Mouse (Mus musculus) forebrain, embryonic 11.5 days (tissue): ENCODE measurements at regions not wholly inside any gene's neighbourhood (a gene's known extent, or its start where the extent isn't known, plus 50 kb on each side); places are given as distances from the start of the nearest gene placed in this dataset.

Experiments used
- ATAC-seq: fragments of 200-750 bp; cut with Nextera tagmentation; replicated peaks from 2 replicates; pipeline ENCODE4 v1.8.0; 2017; ENCODE audit warnings: moderate TSS enrichment; ENCODE audit not compliant: low FRiP score
- DNase-seq: peaks from one replicate; pipeline ENCODE4 v3.0.0-alpha.2; 2017; ENCODE audit warnings: low spot score
- H3K27ac ChIP-seq: fragments of 300-500 bp; sonication (generic); 2 replicates; pipeline ENCODE4 v1.5.1; 2014; ENCODE audit warnings: low read depth, low read length
- H3K27me3 ChIP-seq: fragments of 300-500 bp; sonication (generic); 2 replicates; pipeline ENCODE4 v1.6.1; 2014; ENCODE audit warnings: mild to moderate bottlenecking, low read length, mixed read lengths; ENCODE audit not compliant: control insufficient read depth, insufficient read depth
- H3K36me3 ChIP-seq: fragments of 300-500 bp; sonication (generic); 2 replicates; pipeline ENCODE4 v1.6.1; 2014; ENCODE audit warnings: mild to moderate bottlenecking, low read length, moderate library complexity, mixed read lengths; ENCODE audit not compliant: control insufficient read depth, insufficient read depth
- H3K4me1 ChIP-seq: fragments of 300-500 bp; sonication (generic); replicated peaks from 2 replicates; pipeline ENCODE4 v1.6.1; 2014; ENCODE audit warnings: low read length, mixed read lengths; ENCODE audit not compliant: control insufficient read depth, insufficient read depth
- H3K4me2 ChIP-seq: fragments of 300-500 bp; sonication (generic); 2 replicates; pipeline ENCODE4 v1.6.1; 2014; ENCODE audit warnings: low read depth, mild to moderate bottlenecking, low read length, moderate library complexity, mixed read lengths; ENCODE audit not compliant: severe bottlenecking
- H3K4me3 ChIP-seq: fragments of 300-500 bp; sonication (generic); 2 replicates; pipeline ENCODE4 v1.5.1; 2014; ENCODE audit warnings: low read depth, low read length
- H3K9ac ChIP-seq: fragments of 300-500 bp; sonication (generic); 2 replicates; pipeline ENCODE4 v1.6.1; 2014; ENCODE audit warnings: low read length
- H3K9me3 ChIP-seq: fragments of 300-500 bp; sonication (generic); 2 replicates; pipeline ENCODE4 v1.6.1; 2016; ENCODE audit warnings: low read length, mixed read lengths; ENCODE audit not compliant: control insufficient read depth
- WGBS: fragments of 180-500 bp; shearing (Covaris S2); extraction: QIAGEN DNeasy Blood & Tissue Kit; methylation state at CpG from one replicate; pipeline ENCODE4 v1.1.7; 2014; 5-methylcytosine and 5-hydroxymethylcytosine counted together

DNA sequence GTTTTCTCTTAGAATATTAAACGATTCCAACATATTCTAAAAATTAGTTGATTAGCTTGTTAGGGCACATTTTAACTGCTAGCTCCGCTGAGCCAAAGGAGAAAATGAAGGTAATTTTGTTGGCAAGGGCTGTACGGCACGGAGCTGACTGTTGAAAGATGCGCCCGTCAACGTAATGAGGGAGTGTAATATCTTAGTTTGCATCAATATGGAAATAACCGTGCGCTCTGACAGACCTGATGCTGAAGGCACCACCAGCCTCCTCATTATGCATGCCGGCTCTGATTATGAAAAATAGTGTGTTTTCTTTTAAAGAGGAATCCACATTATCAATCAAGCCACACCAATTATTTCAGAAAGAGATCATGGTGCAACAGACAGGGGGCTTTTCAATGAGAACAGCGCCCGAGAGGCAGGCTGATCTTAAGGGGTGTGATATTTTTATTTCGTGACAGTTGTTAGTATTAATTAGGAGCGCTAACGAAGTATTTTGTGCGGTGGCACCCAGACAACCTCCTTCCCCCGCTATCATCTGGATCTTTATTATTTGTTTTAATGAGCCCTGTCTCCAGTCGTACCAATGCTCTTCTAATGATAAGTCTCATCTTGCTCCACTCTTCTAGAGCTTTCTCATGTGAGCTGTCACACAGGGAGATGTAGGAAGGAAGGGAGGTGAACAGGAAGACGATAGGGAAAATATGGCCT is 99.9 kb upstream of the Ctbp2 start:
- H3K9me3 ChIP-seq: no peaks in the 10 kb centered on the region
- DNase-seq (no peak), ATAC-seq (no peak)
- no peaks in the 10 kb centered on the region for H3K27me3 ChIP-seq
- H3K9ac ChIP-seq: no peak overlapping the region
- WGBS: 67% methylated on average over 19 of the region's 19 CpGs
- no peak overlapping the region for H3K4me2 ChIP-seq
- no peaks in the 10 kb centered on the region for H3K36me3 ChIP-seq
- H3K4me1 ChIP-seq: no peaks in the 10 kb centered on the region
- H3K27ac ChIP-seq: no peak overlapping the region
- no peak overlapping the region for H3K4me3 ChIP-seq

DNA sequence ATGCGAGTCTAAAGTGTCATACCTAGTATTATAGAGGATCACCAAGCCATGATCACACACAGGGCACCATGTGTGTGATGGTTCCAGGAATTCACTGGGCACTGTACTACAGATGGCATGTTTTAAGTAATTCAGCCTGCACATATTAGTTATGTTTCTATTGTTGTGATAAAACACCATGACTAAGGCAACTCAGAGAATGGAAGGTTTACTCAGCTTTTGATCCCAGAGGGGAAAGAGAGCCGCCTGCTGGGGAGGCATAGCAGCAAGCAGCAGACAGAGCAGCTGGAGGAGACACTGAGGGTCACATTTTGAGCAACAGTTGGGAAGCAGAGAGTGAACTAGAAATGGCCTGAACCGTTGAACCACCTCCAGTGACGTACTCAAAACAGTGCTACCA is 88.2 kb upstream of the Ctbp2 start:
- H3K36me3 ChIP-seq: no peaks in the 10 kb centered on the region
- no peaks in the 10 kb centered on the region for H3K9me3 ChIP-seq
- H3K4me3 ChIP-seq: no peak overlapping the region
- H3K27ac ChIP-seq: no peak overlapping the region
- no peak overlapping the region for H3K4me2 ChIP-seq
- ATAC-seq (no peak), DNase-seq (no peak)
- no peaks in the 10 kb centered on the region for H3K27me3 ChIP-seq
- 70% methylated on average over 4 of the region's 4 CpGs for WGBS
- H3K9ac ChIP-seq: no peak overlapping the region
- no peaks in the 10 kb centered on the region for H3K4me1 ChIP-seq

DNA sequence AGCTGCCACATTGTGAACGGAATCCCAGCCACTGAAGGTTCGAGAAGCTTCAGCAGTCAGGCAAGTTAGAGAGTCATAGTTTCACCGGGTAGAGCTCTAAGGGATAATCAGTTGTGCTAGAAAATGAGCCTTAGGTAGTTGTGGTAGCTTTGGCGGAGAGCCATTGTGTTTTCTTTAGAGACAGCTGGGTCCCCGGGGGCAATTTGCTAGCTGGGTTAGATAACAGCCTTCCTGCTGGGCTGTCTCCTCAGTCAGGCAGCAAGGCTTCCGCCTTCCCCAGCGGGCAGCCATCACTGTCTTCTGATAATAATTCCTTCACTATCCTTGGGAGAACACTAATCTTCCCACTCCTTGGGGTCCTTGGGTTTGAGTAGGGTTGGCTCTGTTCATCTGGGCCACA is 81.5 kb upstream of the Ctbp2 start:
- WGBS: 8% methylated on average over 7 of the region's 7 CpGs
- Histone ChIP-seq H3K36me3 (no peaks in the 10 kb centered on the region), H3K4me3 (no peak overlapping the region), H3K9me3 (no peaks in the 10 kb centered on the region), H3K27ac (no peak overlapping the region), H3K9ac (no peak overlapping the region), H3K4me2 (no peak overlapping the region), H3K27me3 (no peaks in the 10 kb centered on the region), H3K4me1 (no peaks in the 10 kb centered on the region)
- ATAC-seq (no peak), DNase-seq (no peak)

DNA sequence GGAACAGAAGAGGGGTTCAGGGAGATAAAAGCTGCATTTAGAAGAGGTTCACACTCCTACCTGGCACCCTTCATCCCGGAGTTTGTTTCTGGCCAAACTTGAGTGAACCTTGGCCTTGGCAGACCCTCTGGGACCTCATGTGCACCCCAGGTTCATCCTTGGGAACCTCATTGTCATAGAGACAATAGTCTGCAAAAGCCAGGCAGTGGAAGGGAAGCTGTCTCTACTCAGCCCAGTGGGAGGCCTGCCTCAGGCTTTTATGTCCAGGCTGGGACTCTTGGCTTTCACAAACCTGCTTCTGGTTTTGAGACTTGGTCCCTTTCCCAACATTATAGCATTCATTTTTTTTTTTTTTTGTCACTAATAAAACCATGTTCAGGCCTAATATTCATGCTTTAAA is 80.3 kb upstream of the Ctbp2 start:
- H3K27me3 ChIP-seq: no peaks in the 10 kb centered on the region
- H3K9me3 ChIP-seq: no peaks in the 10 kb centered on the region
- H3K4me3 ChIP-seq: no peak overlapping the region
- no peaks in the 10 kb centered on the region for H3K4me1 ChIP-seq
- no peaks in the 10 kb centered on the region for H3K36me3 ChIP-seq
- DNase-seq (no peak), ATAC-seq (no peak)
- no peak overlapping the region for H3K27ac ChIP-seq
- no peak overlapping the region for H3K4me2 ChIP-seq
- 36% methylated on average over 1 of the region's 1 CpGs for WGBS
- no peak overlapping the region for H3K9ac ChIP-seq

DNA sequence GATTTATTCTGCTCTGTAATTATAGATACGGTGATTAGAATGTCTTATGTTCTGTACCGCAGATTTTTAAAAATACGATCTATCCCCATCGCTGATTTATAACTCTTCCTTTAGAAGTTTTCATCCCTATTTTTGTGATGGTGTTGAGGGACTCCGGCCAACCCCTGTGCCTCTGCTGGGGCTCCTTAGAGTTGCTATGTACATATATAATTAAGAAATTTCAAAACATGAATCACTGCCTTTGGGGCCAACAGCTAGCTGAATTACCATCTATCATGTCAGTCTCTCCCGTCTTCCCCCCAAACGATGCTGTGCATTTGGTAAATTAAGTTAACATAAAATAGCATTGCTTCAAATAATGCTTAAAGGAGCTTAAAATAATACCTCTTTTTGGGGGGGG is 79.8 kb upstream of the Ctbp2 start:
- Histone ChIP-seq H3K36me3 (no peaks in the 10 kb centered on the region), H3K27ac (no peak overlapping the region), H3K27me3 (no peaks in the 10 kb centered on the region), H3K4me1 (no peaks in the 10 kb centered on the region), H3K9me3 (no peaks in the 10 kb centered on the region), H3K4me3 (no peak overlapping the region), H3K9ac (no peak overlapping the region), H3K4me2 (no peak overlapping the region)
- ATAC-seq: no peak
- no peak for DNase-seq
- 88% methylated on average over 7 of the region's 7 CpGs for WGBS

DNA sequence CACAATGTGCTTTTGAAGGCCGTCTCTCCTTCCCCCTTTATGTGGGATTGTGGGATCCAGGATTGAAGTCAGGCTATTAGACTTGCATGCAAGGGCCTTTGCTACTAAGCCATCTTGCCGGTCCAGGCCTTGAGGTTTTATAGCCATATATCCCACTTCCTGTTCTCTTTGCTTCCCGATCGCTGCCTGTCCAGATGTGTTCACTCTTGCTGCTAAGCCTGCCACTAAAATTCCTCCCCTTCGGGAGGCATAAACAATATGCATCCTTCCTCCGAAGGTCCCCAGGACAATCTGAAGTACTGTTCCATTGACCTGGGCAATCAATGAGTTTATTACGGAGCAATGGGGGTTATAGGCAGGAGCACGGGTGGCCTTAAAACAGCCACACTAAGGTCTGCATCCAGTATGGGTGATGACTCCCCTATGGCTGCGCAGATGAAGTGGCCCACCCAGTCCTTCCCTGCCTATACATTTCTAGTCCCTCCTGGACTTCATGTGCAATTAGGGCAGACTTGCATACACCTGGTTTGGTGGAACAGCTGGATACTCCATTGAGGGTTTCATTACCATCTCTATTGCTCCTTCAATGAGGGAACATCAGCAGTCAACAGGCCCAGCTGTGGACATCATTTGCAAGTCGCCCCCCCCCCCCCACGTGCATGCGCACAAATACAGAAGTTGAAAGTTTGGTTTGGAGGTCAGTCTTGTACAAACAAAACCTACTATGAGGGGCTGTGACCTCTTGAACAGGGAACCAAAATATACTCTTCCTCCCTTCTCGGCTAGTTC is 78.1 kb upstream of the Ctbp2 start:
- no peak overlapping the region for H3K27ac ChIP-seq
- no peaks in the 10 kb centered on the region for H3K9me3 ChIP-seq
- H3K27me3 ChIP-seq: no peaks in the 10 kb centered on the region
- no peaks in the 10 kb centered on the region for H3K4me1 ChIP-seq
- no peak overlapping the region for H3K4me2 ChIP-seq
- H3K36me3 ChIP-seq: no peaks in the 10 kb centered on the region
- WGBS: 84% methylated on average over 13 of the region's 13 CpGs
- H3K4me3 ChIP-seq: no peak overlapping the region
- ATAC-seq (no peak), DNase-seq (no peak)
- H3K9ac ChIP-seq: no peak overlapping the region

DNA sequence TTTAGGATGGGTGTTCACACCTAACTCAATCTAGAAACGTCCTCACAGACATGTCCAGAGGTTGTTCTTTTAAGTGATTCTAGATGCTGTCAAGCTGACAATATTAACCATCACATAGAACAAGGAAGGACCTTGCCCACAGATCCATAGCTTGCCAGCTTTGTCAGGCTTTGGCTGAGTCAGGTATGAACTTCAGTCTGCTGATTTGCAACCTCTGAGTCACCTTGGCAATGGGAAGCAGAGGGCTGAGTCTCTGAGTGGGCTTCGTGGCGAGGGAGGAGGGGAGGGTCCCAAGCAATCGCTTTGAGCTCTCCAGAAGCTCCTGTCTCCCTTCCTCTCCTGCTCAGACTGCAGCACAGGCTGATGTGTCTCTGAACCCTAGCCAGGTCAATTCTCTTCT is 74.9 kb upstream of the Ctbp2 start:
- WGBS: 80% methylated on average over 4 of the region's 4 CpGs
- ATAC-seq: no peak

DNA sequence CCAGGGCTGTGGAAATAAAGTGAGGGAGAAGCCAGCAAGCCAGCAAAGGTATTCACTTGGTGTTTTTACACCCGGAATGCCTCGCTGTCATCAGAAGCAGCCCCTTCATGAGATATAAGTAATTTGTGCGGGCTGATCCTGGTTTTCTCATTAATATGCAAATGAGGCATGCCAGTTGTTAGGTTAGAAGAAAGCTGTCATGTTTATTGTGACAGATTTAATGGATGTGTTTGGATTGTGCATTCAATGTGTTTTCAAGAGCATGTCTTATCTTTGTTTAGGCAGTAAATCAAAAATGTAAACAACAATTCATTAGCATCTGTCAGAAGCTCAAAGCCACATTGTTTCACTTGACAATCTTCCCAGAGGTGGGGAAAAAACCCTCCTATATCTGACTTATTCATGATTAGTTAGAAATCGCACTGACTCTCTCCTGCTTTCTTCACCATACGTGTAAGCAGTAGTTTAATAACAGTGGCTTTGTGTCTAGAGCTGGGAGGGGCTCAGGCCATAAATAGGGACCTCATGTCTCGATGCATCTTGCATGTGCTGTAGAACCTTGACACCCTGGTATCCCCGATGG is 65.8 kb upstream of the Ctbp2 start:
- no peaks in the 10 kb centered on the region for H3K9me3 ChIP-seq
- ATAC-seq: no peak
- no peak overlapping the region for H3K4me2 ChIP-seq
- H3K36me3 ChIP-seq: no peaks in the 10 kb centered on the region
- no peaks in the 10 kb centered on the region; the same call in 1 of the 2 replicates for H3K27me3 ChIP-seq
- DNase-seq: no peak
- H3K27ac ChIP-seq: no peak overlapping the region
- no peaks in the 10 kb centered on the region; the same call in 1 of the 2 replicates for H3K4me1 ChIP-seq
- H3K4me3 ChIP-seq: no peak overlapping the region
- 48% methylated on average over 7 of the region's 7 CpGs for WGBS
- H3K9ac ChIP-seq: no peak overlapping the region

More for the DNA sequence above, 74.9 kb upstream of the Ctbp2 start:
- Histone ChIP-seq H3K9ac (no peak overlapping the region), H3K27me3 (no peaks in the 10 kb centered on the region), H3K4me3 (no peak overlapping the region), H3K9me3 (no peaks in the 10 kb centered on the region), H3K27ac (no peak overlapping the region), H3K4me1 (no peaks in the 10 kb centered on the region), H3K4me2 (no peak overlapping the region), H3K36me3 (no peaks in the 10 kb centered on the region)
- no peak for DNase-seq
